Mouse (Mus musculus): Measurements from ENCODE around the gene Emc7.
"Not testable (repeated sequence)": the region's sequence is repeated elsewhere in the genome, so short reads cannot be mapped to it uniquely, and the experiment has no call there.

Gene Emc7

DNA sequence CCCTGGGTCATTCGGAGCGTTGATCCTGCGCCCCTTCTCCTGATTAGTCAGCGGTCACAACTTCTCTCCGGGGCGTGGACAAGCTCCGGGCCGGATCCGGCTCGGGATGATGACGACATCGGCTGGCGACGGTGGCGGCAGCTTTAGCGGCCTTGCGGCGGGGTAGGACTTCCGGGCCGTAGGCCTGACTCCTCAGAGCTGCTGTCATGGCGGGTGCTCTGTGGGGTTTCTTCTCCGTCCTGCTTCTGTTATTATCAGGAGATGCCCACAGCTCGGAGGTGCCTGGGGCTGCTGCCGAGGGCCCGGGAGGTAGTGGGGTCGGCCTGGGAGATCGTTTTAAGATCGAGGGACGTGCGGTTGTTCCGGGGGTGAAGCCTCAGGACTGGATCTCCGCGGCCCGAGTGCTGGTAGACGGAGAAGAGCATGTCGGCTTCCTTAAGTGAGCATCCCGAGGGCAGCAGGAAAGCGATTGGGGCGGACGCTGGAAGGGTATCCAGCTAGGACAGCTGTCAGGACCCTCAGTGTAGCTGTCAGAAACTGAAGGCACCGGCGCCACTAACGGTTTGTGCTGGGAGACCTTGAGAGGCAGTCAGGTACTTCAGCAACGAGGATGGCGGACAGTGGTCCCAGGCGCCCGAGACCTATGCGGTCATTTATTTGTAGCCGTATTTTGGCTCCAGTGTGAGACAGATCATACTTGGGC is at the start of gene Emc7:
Emc7 (plus strand) TSS at position 136 of the 703 bp plus-strand sequence.
- DNase-seq = peak; percentile 99

DNA sequence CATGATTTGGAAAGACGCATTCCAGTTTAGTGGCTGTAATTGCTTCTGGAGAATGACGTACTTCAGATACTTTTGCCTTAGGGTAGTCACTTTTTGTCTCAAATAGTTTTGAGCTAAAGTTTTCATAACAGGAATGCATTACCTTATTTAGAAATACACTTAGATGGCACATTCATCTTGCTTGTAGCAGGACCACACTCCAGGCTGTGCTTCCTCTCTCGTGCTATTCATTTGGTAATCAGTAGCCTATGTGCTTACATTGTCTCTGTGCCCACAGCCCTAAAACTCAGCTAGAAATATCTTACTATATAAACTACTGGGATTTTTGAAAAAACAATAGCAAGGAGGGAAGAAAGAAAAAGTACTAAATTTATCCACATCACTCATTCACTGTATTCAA is 47.8 kb upstream of the Emc7 start:
- no peak for DNase-seq

DNA sequence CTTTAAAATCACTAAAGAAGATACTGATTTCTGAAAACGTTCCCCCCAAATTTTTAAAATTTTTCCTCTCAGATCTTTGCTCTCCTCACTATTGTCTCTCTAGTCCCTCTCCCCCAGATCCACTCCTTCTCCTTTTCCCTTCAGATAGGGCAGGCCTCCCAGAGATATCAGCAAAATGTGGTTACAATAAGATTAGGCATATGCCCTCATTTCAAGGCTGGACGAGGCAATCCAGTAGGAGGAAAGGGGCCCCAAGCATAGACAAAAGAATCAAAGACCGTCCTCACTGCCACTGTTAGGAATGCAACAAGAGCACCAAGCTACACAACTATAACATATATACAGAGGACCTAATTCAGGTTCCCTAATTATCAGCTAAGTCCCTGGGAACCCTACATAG is 29.5 kb upstream of the Emc7 start:
- no peak for DNase-seq

DNA sequence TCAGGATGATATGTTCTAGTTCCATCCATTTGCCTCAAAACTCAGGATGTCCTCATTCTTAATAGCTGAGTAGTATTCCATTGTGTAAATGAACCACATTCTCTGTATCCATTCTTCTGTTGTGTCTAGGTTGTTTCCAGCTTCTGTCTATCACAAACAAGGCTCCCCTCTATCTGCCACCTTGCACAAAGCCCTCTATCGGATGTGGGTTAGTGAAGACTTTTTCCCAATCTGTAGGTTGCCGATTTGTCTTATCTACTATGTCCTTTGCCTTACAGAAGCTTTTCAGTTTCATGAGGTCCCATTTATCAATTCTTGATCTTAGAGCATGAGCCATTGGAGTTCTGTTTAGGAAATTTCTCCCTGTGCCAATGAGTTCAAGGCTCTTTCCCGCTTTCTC is 26.3 kb upstream of the Emc7 start:
- DNase-seq = not testable (repeated sequence)

DNA sequence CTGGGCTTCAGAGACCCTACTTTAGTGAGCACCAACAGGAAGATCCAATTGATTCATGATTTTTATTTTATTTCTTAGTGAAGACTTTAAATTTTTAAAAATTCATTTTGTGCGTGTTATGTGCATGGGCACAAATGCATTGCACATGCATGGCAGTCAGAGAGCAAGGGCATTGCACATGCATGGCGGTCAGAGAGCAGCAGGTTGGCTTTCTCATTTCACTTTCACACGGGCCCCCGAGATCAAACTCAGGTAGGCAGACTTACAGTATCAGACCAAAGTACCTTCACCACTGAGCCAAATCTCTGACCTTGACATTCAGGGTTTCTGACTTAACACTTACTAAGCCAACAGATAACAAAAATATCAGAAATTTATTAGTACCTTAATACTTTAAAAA is 25.1 kb upstream of the Emc7 start:
- DNase-seq = no peak

DNA sequence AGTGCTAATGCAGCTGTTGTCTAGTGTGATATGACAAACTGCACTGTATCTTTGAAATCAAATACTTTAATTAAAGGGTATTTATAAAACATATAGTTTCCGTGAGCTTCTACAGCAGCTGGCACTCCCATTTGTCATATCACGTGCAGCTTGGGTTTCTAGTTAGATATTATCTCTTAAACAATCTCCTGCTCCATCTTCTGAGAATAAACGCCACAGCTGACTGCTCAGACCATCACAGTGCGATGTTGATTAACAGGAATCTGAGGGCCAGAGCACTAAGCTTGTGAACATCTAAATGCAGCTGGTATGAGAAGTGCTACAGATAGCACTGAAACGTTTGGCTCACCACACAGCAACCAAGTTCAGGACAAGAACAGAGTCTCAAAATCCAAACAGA is 24.4 kb upstream of the Emc7 start:
- no peak for DNase-seq

DNA sequence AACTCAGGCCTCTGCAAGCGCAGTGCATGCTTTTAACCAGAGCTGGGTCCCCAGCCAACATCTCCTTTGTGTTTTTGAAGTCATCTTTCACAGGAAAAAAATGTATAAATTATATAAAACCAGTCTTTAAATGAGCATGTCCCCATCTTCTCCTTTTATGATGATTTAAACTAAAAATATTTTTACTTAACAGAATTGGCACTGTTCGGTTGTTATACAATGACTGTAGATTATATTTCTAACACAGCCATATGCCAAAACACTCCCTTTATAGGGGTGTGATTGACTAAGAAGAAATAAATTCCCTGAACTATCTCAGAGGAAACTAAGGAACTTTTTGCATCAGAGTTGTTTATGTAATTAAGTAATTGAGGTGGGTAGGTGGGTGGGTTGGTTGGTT is 22.3 kb upstream of the Emc7 start:
- DNase-seq = no peak

DNA sequence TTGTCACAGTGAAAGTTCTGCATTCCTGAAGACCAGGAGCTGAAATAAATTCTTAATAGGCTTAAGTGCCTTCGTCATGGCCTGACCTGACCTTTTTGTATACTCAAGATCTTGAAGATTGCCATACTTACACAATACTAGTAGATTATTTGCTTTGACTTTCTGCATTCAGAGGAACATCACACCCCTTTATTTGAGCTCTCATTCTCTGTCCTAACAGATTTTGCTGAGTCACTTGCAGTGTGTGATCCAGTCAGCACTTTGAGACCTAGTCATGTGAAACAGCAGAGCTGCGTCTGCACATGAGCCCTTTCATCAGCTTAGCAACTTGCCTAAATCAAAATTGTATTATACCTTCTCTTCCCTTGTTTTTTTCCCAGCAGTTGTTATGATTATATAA is 21.4 kb upstream of the Emc7 start:
- DNase-seq = no peak

DNA sequence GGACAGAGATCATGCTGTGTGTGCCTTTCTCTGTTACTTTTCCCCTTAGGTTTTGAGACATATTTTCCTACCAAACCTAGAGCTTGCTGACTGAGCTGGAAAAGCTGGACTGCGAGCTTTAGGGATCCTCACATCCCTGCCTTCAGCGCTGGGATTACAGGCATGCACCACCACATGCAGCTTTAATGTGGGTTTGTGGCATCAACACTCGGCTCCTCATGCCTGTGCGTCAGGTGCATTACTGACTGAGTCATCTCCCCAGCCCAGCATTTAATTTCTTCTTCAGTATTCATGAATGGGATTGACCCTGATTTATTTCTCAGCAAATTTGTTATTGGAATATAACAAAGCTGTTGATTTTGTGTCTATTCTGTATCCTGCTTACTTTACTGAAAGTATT is 18.5 kb upstream of the Emc7 start:
- DNase-seq = no peak

DNA sequence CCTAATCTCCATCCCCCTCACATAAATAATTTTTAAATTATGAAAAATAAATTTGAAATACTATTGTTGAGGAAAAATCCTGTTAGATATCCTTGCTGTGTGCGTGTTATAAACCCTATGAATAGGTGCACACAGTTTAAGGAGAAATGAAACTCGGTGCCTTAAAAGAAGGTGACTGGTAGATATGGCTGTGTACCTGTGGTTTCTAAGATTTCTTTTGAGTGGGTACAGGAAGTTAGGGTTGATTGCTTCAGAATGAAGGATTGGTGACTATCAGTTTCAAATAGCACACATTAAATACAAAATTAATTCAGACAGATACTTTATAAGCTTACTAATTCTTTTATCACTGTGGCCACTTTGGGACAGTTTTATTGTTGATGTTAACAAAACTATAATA is 17.2 kb upstream of the Emc7 start:
- no peak for DNase-seq

DNA sequence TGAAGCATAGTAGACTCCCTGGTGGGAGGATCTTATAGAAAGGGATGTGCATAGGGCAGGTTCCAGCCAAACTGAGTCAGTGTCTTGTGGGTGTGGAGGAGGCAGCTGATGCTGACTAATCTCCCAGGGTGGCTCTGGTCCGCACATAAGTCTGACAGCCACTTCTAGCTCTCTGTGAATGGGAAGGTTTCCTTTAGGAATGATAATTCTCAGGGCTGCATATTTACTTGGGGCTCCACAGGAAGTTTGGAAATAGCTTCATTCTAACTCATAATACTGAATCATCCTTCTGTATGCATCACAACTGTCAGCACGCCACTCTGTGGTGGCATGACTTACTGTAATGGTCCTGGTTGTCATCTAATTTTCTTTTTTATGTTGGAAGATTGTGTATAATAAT is 11.3 kb upstream of the Emc7 start:
- DNase-seq = no peak

DNA sequence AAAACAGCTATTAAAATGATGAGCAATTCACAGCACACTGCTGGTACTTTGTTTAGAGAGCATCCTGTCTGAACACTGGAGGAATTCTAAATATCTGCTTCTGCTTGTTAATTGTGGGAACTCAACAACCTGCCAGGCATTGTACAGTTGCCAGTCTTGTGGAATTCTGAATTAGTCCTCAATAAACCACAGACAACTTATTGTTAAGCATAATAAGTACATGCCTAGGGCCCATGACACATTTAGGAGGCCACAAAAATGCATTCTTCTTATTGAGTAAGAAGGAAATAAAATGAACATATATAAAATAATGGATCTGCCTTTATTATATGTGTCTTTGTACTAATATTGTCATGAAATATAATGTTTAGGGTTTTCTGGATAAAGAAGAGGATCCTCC is 9.3 kb upstream of the Emc7 start:
- DNase-seq = no peak

DNA sequence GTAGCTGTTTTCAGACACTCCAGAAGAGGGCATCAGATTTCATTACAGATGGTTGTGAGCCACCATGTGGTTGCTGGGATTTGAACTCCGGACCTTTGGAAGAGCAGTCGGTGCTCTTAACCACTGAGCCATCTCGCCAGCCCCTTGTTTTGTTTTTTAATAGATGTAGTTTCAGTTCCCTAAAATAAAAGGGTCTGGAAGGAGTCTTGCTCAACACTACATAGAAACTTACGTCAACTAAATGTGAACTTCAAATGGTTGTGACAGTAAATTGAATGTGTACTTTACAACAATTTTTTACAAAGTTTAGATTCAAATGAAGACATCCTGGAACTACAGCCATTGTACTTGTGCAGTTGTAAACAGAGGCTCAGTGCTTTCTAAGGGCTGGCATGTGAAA is 6.8 kb upstream of the Emc7 start:
- peak; percentile 36 to 41 for DNase-seq

DNA sequence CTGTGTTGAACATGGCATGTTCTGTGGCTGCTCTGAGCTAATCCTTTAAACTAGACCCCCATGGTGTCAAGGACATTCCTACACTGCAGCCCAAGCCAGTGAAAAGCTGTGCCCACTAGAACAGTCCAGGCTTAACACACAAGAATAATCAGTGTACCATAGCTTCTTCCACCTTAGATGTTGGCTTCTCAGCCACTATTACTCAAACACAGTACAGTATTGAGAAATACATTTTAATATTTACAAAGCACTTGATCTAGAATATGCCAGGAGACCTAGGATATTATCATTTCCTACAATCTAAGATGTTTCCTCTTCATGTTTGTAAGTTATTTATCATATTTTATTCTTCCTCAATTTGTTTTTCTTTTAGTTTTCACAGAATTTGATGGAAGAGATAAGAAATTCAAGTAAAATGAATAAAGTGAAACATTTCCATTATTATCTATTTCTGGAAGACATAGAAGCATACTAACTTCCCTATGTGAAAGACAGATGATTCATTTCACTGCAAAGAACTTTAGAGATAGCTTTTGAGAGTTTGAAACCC is 6.2 kb upstream of the Emc7 start:
- no peak for DNase-seq

DNA sequence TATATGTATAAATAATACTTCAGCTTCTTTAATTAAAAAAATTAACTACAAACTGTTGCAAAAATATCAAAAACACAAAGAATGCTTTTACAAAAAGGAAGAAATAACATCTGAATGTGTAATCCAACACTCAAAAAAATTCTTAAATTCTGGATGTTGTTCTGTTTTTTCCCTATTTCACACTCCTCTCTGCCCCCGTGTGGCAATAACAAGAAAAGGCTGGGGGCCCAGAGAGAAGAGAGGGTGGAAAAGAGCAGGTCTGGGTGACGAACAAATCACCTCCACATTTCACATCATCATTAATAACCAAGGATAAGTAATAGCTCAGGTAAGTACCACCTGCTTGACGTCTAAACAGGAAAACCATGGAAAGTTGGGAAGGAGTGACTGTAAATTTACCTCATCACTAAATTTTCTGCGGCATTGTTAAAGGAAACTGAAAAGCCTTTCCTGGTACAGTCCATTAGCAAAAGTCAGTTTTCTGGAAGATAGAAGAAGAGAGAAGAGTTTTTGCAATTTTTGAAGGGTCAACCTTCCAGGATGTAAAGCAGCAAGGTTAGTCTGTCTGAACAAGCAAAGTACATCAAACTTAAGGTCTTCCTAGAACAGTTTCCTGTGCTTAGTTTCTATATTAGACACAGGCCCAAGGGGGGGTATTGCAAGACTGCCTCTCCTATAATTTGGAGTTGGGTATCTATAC is 5.0 kb upstream of the Emc7 start:
- DNase-seq = peak; percentile 53 to 59

DNA sequence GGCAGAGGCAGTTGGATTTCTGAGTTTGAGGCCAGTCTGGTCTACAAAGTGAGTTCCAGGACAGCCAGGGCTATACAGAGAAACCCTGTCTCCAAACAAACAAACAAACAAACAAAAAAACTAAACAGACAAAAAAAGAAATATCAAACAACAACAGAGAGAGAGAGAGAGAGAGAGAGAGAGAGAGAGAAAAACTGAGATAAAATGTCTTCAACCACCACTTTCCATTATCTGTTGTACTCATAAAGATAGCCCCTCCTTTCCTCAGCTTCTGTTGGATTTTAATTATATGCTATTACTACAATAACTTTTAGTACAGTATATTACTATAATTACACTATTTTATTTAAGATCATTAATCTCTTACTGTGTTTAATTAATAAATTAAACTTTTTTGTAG is 2.3 kb upstream of the Emc7 start:
- not testable (repeated sequence) for DNase-seq

DNA sequence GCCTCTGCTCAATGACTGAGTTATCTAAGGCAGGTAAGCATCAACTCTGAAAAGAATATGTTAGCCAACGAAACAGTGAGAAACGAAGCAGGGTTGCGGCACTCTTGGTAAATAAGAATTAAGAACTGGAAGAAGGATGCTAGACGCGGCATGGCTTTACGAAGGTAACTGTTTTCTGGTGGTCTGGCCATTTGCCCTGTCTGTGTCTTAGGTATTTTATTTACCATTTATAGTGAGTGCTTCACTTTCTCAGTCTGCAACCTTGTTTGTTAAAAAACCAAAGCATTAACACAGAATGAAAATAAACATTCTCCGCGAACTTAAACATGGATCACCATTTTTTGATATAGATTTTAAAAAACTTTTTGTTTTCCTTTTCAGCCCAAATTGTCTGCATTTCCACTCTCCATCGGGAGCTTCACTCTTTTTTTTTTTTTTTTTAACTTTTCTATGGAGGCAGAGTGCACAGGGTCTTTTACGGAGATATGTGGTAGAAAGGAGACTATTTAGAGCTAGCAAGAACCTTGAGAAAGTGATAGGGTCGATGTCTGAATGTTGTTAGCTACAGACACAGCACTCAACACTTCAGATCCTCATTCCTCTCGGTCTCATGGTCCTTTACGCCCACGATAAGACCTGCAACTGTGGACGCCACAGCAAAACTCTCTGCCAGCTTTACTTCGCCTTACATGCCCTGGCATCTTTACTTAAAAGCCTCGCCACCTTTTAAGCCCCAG is 504 bp upstream of the Emc7 start:
- DNase-seq = no peak

DNA sequence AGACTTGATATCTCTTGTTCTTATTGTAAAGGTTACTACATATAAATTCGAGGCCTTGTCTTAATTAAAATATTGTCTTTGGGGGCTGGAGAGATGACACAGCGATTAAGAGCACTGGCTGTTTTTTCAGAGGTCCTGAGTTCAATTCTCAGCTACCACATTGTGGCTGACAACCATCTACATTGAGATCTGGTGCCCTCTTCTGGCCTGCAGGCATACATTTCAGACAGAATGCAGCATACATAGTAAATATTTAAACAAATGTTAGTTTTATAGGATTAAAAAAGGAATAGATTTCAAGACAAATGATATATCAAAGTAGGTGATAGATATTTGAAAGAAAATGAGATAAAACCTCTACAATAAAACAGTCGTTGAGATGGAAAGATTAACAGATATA is 5.8 kb downstream of the Emc7 start:
- DNase-seq = no peak

DNA sequence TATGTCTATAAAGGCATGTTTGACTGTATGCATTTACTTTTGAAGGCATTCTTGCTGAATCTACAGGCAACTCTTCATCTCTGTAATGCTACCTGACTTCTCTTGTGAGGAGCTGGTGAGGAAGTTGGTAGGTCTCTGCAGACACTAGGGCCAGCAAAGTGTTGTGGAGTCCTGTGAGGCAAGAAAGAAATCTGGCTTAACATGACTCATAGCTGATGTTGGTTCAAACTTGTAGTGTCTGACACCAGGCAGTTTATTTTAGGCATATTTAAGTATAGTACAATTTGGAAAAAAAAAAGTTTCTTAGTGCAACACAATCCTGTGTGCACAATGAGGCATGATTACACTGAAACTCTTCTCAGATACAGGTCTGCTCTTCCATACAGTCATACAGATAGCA is 14.7 kb downstream of the Emc7 start:
- DNase-seq = no peak

DNA sequence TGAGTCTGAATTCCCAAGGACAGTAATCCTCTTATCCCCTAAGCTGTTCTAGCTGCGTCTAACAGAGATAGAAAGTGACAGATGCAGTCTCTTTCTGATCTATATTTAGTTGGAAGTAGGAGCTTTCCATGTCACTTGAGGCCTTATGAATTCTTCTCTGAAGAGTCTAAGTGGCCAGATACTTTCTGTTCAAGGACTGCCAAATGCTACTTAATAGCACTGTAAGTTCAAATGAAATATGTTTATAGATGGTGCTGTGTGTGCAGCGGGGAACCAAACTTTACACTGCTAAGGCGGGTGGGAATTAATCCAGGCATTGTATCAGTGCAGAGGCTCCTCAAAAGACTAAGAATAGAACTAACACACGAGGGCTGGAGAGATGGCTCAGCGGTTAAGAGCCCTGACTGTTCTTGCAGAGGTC is 16.2 kb downstream of the Emc7 start:
- DNase-seq = no peak

DNA sequence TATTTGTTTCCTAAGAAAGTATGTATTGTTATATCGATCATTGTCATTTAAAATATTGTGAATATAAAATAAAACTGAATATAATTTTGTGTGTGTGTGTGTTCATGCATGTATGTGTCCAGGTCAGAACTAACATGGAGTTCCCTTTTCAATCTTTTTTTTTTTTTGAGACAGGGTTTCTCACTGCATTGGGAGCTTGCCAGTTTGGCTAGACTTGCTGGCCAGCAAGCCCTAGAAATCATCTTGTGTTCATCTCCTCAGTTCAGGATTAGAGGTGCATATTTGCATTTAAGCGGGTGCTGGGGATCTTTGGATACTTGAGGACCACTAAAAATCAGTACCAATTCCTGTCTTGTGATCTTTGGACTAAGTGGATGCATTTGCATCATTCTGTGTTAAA is 17.3 kb downstream of the Emc7 start:
- no peak for DNase-seq

DNA sequence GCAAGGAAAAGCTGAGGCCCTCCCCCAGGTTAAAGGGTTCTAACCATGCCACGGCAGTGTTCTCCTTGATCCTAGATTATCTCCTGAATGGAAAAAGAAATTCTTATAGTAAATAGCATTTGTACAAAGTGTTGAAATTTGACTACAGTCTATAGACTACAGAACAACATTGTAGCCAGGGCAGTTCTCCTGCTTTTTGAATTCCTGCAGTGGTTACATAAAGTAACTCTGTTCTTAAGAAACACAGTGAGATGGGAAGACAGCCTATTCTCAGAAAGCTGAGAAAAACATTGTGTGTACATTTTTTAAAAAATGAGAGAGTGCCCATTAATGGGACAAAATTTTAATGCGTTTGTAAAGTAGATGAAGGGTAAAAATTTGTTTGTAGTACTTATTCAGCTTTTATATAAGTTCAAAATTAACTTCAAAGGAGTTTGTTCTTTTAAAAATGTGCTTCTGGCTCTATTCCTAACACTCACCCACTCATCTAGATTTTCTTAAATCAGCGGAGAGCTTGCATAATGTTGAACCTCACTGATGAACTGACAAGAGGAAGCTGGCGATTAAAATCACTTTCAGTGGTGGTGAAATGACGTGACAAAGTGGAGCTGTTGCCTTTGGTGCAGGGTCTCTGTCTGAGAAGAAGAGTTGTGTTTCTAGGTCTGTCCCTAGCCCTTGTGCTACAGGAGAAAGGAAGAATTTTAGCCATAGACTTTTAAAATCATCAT is 20.4 kb downstream of the Emc7 start:
- DNase-seq = no peak

DNA sequence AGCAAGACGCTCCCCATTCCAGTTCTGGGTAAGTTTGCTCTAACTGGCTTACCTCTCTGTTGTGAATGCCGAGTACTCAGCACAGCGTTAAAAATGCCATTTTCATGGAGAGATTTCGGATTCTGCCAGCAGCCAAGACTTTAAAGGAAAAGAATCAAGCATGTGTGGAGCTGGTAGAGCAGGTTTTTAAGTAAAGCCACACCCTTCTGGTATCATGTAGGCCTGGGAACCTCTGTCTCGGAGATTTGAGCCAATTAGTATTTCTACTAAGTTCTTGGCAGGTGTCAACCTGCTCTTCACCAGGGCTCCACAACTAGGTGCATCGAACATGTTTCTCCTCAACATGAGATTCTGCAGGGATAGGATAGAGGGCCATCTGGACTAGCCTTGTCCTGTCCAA is 21.8 kb downstream of the Emc7 start:
- no peak for DNase-seq

Data from B cell, adult 2 months (primary cell).